7 mouse cellular contexts compared by ENCODE assay signal in the genomic region with DNA sequence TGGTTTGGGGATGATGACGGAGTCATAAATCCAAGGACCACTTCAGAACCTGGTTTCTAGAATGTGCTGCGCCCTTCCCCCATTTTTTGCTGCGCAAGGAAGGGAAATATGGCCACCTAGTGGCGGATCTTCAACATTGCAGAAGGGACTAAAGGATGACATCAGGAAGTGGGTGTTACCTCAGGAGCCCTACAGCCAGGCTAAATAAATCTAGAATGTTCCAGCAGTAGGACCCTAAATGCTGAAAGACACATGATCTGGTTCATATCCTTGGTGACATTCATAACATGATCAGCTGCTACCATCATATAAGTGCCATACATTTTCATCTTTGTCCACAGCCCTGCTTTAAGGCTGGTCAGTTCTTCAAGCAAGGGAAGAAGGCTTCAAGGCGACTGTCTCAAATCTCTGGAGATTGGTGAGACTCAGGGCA. TPM values are rescaled to one million over a fixed set of nuclear protein-coding genes. Genes with fewer than 3 reads are reported as not detected.
A peak's percentile ranks its signal among the peaks of the same experiment; 100 is the strongest.
DNase-seq lines count a peak whose midpoint lies in the region; ATAC-seq lines count a peak whose summit lies in the region.

A gene (plus strand): TSS at position 383 of the 433 bp plus-strand sequence.

- peak; percentile 46 for DNase-seq in adrenal gland, adult 2 months
- peak; percentile 52 for DNase-seq in embryo, embryonic 11 days
- DNase-seq in gastrocnemius, postnatal 4 days (ENCODE audit: low spot score in 2 of 2) = peak in 1 of 2 experiments; percentile 37
- DNase-seq in left cerebral cortex, adult 9 months (ENCODE audit: low spot score in 2 of 2) = peak; percentile 25 to 65
- DNase-seq in right cerebral cortex, adult 2 months (ENCODE audit: low spot score in 2 of 2) = peak; percentile 44 to 54

- peak; percentile 87 for ATAC-seq in inflammation-experienced regulatory T-cells, adult 6 months
- ATAC-seq in megakaryocyte, adult 5-6 weeks (ENCODE audit: poor library complexity, severe bottlenecking) = peak; percentile 90

RNA-seq across cellular contexts. Expression of the gene that starts here (rescaled TPM):
- 10 to 100 TPM; 15.4 to 24.2 TPM for total RNA-seq in adrenal gland, adult 2 months (2021)
- polyA plus RNA-seq in adrenal gland, adult 2 months (2012; rRNA removed) = 2.2 and 4.5 TPM in 2 replicates
- 10 to 100 TPM; 33.0 to 40.2 TPM for total RNA-seq in gastrocnemius, postnatal 4 days (2021)
- polyA plus RNA-seq in inflammation-experienced regulatory T-cells, adult 6 months (2017; shearing (Covaris generic)) = 10 to 100 TPM in 2 of 3 experiments, 1 to 10 TPM in 1; 9.4 to 15.5 (median 12.9) TPM
- total RNA-seq in megakaryocyte, adult 5-6 weeks (2015) = 4.1 and 5.0 TPM in 2 replicates
- total RNA-seq in megakaryocyte, adult 5-6 weeks (2017) = 3.9 and 4.5 TPM in 2 replicates
